Mouse (Mus musculus): ENCODE data around the gene Cryzl2. TPM values are rescaled to one million over a fixed set of nuclear protein-coding genes. Genes with fewer than 3 reads are reported as not detected.

Cryzl2 gene
- polyA plus RNA-seq, 1 experiment from 2014 or later, result 14.8 TPM

- Histone ChIP-seq H3K4me3 (ENCODE audit: low read depth, low read length) (no peak within 1 kb of the TSS), H3K9me3 (ENCODE audit: control insufficient read depth, low read depth, low read length) (no peaks in the 10 kb centered on the region), H3K4me2 (replicated peaks; ENCODE audit: low read depth, low read length) (peak within 1 kb of the TSS; percentile 6), H3K27me3 (ENCODE audit: control insufficient read depth, insufficient read depth, low read length) (no peaks in the 10 kb centered on the region), H3K36me3 (ENCODE audit: control insufficient read depth, insufficient read depth, low read length) (no peaks in the 10 kb centered on the region), H3K4me1 (ENCODE audit: control insufficient read depth, insufficient read depth, low read length) (0 out of 2 replicates have a peak, but pooled peaks cover 6% of the 10 kb centered on the region), H3K27ac (ENCODE audit: low read length) (peak within 1 kb of the TSS; percentile 33; the same call in 1 of the 2 replicates), H3K9ac (replicated peaks; ENCODE audit: low read depth, low read length) (no peak within 1 kb of the TSS)
- no peak; the same call in 1 of the 2 replicates for ATAC-seq (ENCODE audit: insufficient number of reproducible peaks, insufficient read depth, low FRiP score, low read depth)
- 19% methylated on average over 5 of the region's 5 CpGs for WGBS
These were observed 48.1 kb downstream of the Cryzl2 start, which contains the start of gene Sec16b for GRCm38 (mm10) chr1:157506522-157506921. Sec16b (plus strand) TSS chr1:157506728.

GRCm38 (mm10) chr1:157506995-157507595 is 48.7 kb downstream of the Cryzl2 start:
- Histone ChIP-seq H3K4me3 (ENCODE audit: low read depth, low read length) (no peak overlapping the region), H3K36me3 (ENCODE audit: control insufficient read depth, insufficient read depth, low read length) (no peaks in the 10 kb centered on the region), H3K27ac (ENCODE audit: low read length) (peak overlapping the region; percentile 33; the same call in 1 of the 2 replicates), H3K4me2 (replicated peaks; ENCODE audit: low read depth, low read length) (peak overlapping the region; percentile 6), H3K9ac (replicated peaks; ENCODE audit: low read depth, low read length) (no peak overlapping the region), H3K9me3 (ENCODE audit: control insufficient read depth, low read depth, low read length) (no peaks in the 10 kb centered on the region), H3K27me3 (ENCODE audit: control insufficient read depth, insufficient read depth, low read length) (no peaks in the 10 kb centered on the region), H3K4me1 (ENCODE audit: control insufficient read depth, insufficient read depth, low read length) (0 out of 2 replicates have a peak, but pooled peaks cover 6% of the 10 kb centered on the region)
- 36% methylated on average over 4 of the region's 4 CpGs for WGBS
- ATAC-seq (ENCODE audit: insufficient number of reproducible peaks, insufficient read depth, low FRiP score, low read depth), result no peak

- no peaks in the 10 kb centered on the region for H3K27me3 ChIP-seq (ENCODE audit: control insufficient read depth, insufficient read depth, low read length)
- no peak overlapping the region for H3K9ac ChIP-seq (replicated peaks; ENCODE audit: low read depth, low read length)
- ATAC-seq (ENCODE audit: insufficient number of reproducible peaks, insufficient read depth, low FRiP score, low read depth), result no peak
- no peaks in the 10 kb centered on the region for H3K9me3 ChIP-seq (ENCODE audit: control insufficient read depth, low read depth, low read length)
- no peak overlapping the region for H3K4me3 ChIP-seq (ENCODE audit: low read depth, low read length)
- no peaks in the 10 kb centered on the region for H3K36me3 ChIP-seq (ENCODE audit: control insufficient read depth, insufficient read depth, low read length)
- H3K4me2 ChIP-seq (replicated peaks; ENCODE audit: low read depth, low read length), result no peak overlapping the region
- H3K27ac ChIP-seq (ENCODE audit: low read length), result no peak overlapping the region
- H3K4me1 ChIP-seq (ENCODE audit: control insufficient read depth, insufficient read depth, low read length), result 0 out of 2 replicates have a peak, but pooled peaks cover 6% of the 10 kb centered on the region
- 34% methylated on average over 5 of the region's 5 CpGs for WGBS
These were observed 49.4 kb downstream of the Cryzl2 start for GRCm38 (mm10) chr1:157507814-157508213.

GRCm38 (mm10) chr1:157512690-157513448 is 54.5 kb downstream of the Cryzl2 start:
- H3K4me1 ChIP-seq (ENCODE audit: control insufficient read depth, insufficient read depth, low read length), result 0 out of 2 replicates have a peak, but pooled peaks cover under 1% of the 10 kb centered on the region
- H3K9me3 ChIP-seq (ENCODE audit: control insufficient read depth, low read depth, low read length), result no peaks in the 10 kb centered on the region
- H3K27me3 ChIP-seq (ENCODE audit: control insufficient read depth, insufficient read depth, low read length), result no peaks in the 10 kb centered on the region
- no peak overlapping the region for H3K4me3 ChIP-seq (ENCODE audit: low read depth, low read length)
- no peak overlapping the region for H3K27ac ChIP-seq (ENCODE audit: low read length)
- ATAC-seq (ENCODE audit: insufficient number of reproducible peaks, insufficient read depth, low FRiP score, low read depth), result no peak
- no peak overlapping the region for H3K9ac ChIP-seq (replicated peaks; ENCODE audit: low read depth, low read length)
- WGBS, result 52% methylated on average over 11 of the region's 11 CpGs
- H3K4me2 ChIP-seq (replicated peaks; ENCODE audit: low read depth, low read length), result no peak overlapping the region
- H3K36me3 ChIP-seq (ENCODE audit: control insufficient read depth, insufficient read depth, low read length), result no peaks in the 10 kb centered on the region

- no peak overlapping the region for H3K4me2 ChIP-seq (replicated peaks; ENCODE audit: low read depth, low read length)
- WGBS, result 69% methylated on average over 9 of the region's 9 CpGs
These were observed 55.2 kb downstream of the Cryzl2 start for GRCm38 (mm10) chr1:157513559-157513958.

GRCm38 (mm10) chr1:157514298-157514697 is 55.9 kb downstream of the Cryzl2 start:
- H3K27me3 ChIP-seq (ENCODE audit: control insufficient read depth, insufficient read depth, low read length), result no peaks in the 10 kb centered on the region
- no peak overlapping the region for H3K4me2 ChIP-seq (replicated peaks; ENCODE audit: low read depth, low read length)
- H3K9me3 ChIP-seq (ENCODE audit: control insufficient read depth, low read depth, low read length), result no peaks in the 10 kb centered on the region
- no peak for ATAC-seq (ENCODE audit: insufficient number of reproducible peaks, insufficient read depth, low FRiP score, low read depth)
- no peak overlapping the region for H3K4me3 ChIP-seq (ENCODE audit: low read depth, low read length)
- no peak overlapping the region for H3K27ac ChIP-seq (ENCODE audit: low read length)
- H3K4me1 ChIP-seq (ENCODE audit: control insufficient read depth, insufficient read depth, low read length), result no peaks in the 10 kb centered on the region
- no peak overlapping the region for H3K9ac ChIP-seq (replicated peaks; ENCODE audit: low read depth, low read length)
- WGBS, result 47% methylated on average over 4 of the region's 4 CpGs
- no peaks in the 10 kb centered on the region for H3K36me3 ChIP-seq (ENCODE audit: control insufficient read depth, insufficient read depth, low read length)

More at GRCm38 (mm10) chr1:157513559-157513958, 55.2 kb downstream of the Cryzl2 start:
- Histone ChIP-seq H3K36me3 (ENCODE audit: control insufficient read depth, insufficient read depth, low read length) (no peaks in the 10 kb centered on the region), H3K27me3 (ENCODE audit: control insufficient read depth, insufficient read depth, low read length) (no peaks in the 10 kb centered on the region), H3K27ac (ENCODE audit: low read length) (no peak overlapping the region), H3K9ac (replicated peaks; ENCODE audit: low read depth, low read length) (no peak overlapping the region), H3K9me3 (ENCODE audit: control insufficient read depth, low read depth, low read length) (no peaks in the 10 kb centered on the region), H3K4me3 (ENCODE audit: low read depth, low read length) (no peak overlapping the region), H3K4me1 (ENCODE audit: control insufficient read depth, insufficient read depth, low read length) (no peaks in the 10 kb centered on the region)
- no peak for ATAC-seq (ENCODE audit: insufficient number of reproducible peaks, insufficient read depth, low FRiP score, low read depth)

GRCm38 (mm10) chr1:157516838-157517808 is 58.7 kb downstream of the Cryzl2 start:
- Histone ChIP-seq H3K36me3 (ENCODE audit: control insufficient read depth, insufficient read depth, low read length) (no peaks in the 10 kb centered on the region), H3K27ac (ENCODE audit: low read length) (no peak overlapping the region), H3K4me1 (ENCODE audit: control insufficient read depth, insufficient read depth, low read length) (no peaks in the 10 kb centered on the region), H3K9me3 (ENCODE audit: control insufficient read depth, low read depth, low read length) (no peaks in the 10 kb centered on the region), H3K9ac (replicated peaks; ENCODE audit: low read depth, low read length) (no peak overlapping the region), H3K4me3 (ENCODE audit: low read depth, low read length) (no peak overlapping the region), H3K27me3 (ENCODE audit: control insufficient read depth, insufficient read depth, low read length) (no peaks in the 10 kb centered on the region), H3K4me2 (replicated peaks; ENCODE audit: low read depth, low read length) (no peak overlapping the region)
- WGBS, result 79% methylated on average over 8 of the region's 8 CpGs
- ATAC-seq (ENCODE audit: insufficient number of reproducible peaks, insufficient read depth, low FRiP score, low read depth), result no peak

- ATAC-seq (ENCODE audit: insufficient number of reproducible peaks, insufficient read depth, low FRiP score, low read depth), result no peak
- H3K9ac ChIP-seq (replicated peaks; ENCODE audit: low read depth, low read length), result no peak overlapping the region
- H3K4me2 ChIP-seq (replicated peaks; ENCODE audit: low read depth, low read length), result no peak overlapping the region
These were observed 59.7 kb downstream of the Cryzl2 start for GRCm38 (mm10) chr1:157518111-157518523.

More at GRCm38 (mm10) chr1:157518111-157518523, 59.7 kb downstream of the Cryzl2 start:
- Histone ChIP-seq H3K4me1 (ENCODE audit: control insufficient read depth, insufficient read depth, low read length) (no peaks in the 10 kb centered on the region), H3K4me3 (ENCODE audit: low read depth, low read length) (no peak overlapping the region), H3K27me3 (ENCODE audit: control insufficient read depth, insufficient read depth, low read length) (no peaks in the 10 kb centered on the region), H3K9me3 (ENCODE audit: control insufficient read depth, low read depth, low read length) (no peaks in the 10 kb centered on the region), H3K27ac (ENCODE audit: low read length) (no peak overlapping the region), H3K36me3 (ENCODE audit: control insufficient read depth, insufficient read depth, low read length) (no peaks in the 10 kb centered on the region)
- WGBS, result 59% methylated on average over 4 of the region's 4 CpGs

All from stomach, embryonic 14.5 days (tissue).